Mouse (Mus musculus) adrenal gland, adult 18-20 months (tissue): ENCODE measurements around the gene 4933416C03Rik. TPM values are rescaled to one million over a fixed set of nuclear protein-coding genes. Genes with fewer than 3 reads are reported as not detected.

Experiments used
- DNase-seq, 2 experiments: peaks; one replicate each; pipeline ENCODE4 v3.0.0; 2021 to 2022; ENCODE audit warnings: low spot score in 2 of 2
- total RNA-seq, 2 experiments: library from RNA; stranded (reverse); gene quantifications; 1 replicate in 1 of 2; 2 replicates in 1 of 2; pipeline ENCODE4 v1.2.3; 2021

4933416C03Rik gene
- total RNA-seq, 2 experiments from 2014 or later, result not detected

DNA sequence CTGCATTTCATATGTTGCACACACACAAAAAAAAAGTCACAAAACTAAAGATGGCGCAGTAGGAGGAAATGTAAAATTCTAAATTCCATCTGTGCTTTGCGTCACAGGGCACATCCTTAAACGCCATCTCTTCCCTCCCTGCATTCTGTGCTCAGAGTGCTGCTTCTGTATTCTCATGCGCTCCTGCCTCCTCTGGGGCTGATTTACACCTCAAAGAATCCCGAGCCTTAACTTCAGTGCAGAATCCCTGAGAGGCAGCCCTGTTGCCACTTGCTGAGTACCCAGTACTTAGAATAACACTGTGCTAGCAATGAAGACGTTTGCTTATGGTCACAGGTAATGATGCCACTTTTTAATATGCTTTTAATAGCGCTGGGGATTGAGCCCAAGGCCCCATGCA, 34.3 kb downstream of the 4933416C03Rik start:
- DNase-seq, result no peak

DNA sequence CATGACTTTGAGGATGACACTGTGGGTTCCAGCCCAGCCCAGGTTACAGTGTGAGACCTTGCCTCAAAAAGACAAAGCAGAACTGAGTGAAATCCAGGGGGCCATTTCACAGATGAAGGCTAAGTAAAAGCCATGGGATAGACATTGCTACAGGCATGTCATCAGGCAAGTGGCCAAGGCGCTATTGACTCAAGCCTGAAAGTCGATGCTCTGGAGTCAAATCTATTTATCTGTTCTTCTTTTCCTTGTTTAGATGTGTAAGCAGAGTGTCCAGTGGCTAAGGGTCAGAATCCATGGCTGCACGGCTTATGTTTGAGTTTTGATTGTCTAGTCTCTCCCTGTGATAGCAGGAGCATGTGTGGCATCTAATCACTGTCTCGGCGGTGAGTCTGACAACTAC, 35.1 kb downstream of the 4933416C03Rik start:
- no peak for DNase-seq

DNA sequence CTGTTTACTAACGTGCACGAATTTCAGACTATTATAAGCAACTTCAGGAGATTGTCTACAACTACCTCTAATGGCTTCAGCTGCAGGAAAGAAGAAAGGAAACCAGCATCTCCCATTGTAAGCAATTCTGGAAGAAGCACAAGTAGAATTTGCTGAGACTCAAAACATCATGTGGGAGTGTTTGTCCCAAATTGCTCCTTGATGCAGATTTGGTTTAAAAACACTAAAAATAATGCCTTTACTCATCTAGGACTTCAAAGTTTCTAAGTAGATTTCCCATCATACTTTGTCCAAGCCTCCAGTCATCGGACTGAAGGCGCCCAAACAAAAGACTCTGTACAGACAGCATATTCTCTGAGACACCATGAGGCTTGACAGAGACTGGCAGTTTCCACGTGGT, 37.8 kb downstream of the 4933416C03Rik start:
- no peak for DNase-seq

Other genes with a start within 250 kb of the 4933416C03Rik start
- 1 to 10 TPM; 3.8 to 4.3 TPM for gene Ptprr, start 95.7 kb downstream of the 4933416C03Rik start, total RNA-seq
- gene Ptprb, start 161.6 kb upstream of the 4933416C03Rik start, total RNA-seq, result 10 to 100 TPM; 34.6 to 34.8 TPM